Comparison of ENCODE assay signal across 8 mouse cellular contexts in the genomic region with DNA sequence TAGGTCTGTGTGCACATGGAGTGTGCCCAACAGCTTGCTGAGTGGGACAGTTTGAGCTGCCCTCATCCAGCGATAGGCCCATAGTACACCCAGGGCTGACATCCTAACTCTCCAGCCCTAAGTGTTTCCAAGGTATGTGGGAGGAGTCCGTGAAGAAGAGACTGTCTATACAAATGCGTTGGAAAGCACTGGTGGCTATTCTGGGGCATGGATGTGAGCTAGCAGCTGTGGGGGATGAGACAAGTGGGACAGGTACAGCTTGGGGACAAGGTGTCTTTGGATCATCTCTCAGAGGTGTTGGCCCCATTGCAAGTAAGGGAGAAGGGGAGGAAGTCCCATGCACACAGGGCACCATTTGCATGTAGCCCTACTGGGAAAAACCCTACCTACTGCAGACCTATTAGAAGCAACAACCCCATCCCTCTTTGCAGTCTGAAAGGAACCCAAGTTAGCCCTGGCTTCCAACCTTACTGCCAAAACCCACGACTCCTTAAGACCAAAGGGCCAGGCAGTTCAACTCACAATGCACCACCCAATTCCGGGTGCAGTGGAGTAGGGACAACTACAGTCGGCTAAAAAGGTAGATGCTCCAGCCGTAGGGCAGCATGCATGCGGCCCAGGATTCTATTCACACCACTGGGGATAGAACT. TPM values are rescaled to one million over a fixed set of nuclear protein-coding genes. Genes with fewer than 3 reads are reported as not detected.
DNase-seq lines count a peak whose midpoint lies in the region; ATAC-seq and TF ChIP-seq lines count a peak whose summit lies in the region.

No protein-coding gene starts in this region.

- peak overlapping the region; percentile 68 for H3K4me3 ChIP-seq in heart, embryonic 12.5 days
- H3K4me3 ChIP-seq in heart, adult 2 months: no peak overlapping the region
- H3K4me3 ChIP-seq in ES-Bruce4 (ENCODE audit: low read depth, low read length): peak overlapping the region; percentile 68
- peak overlapping the region; percentile 80 for H3K4me3 ChIP-seq in forebrain, postnatal 0 days (ENCODE audit: low read depth, low read length)
- peak overlapping the region; percentile 73 for H3K4me3 ChIP-seq in liver, postnatal 0 days (ENCODE audit: low read depth, low read length)

- peak overlapping the region; percentile 39; the same call in 1 of the 2 replicates for H3K27ac ChIP-seq in heart, embryonic 12.5 days (ENCODE audit: poor library complexity, severe bottlenecking)
- no peak overlapping the region for H3K27ac ChIP-seq in heart, adult 2 months
- peak overlapping the region; percentile 85 for H3K27ac ChIP-seq in ES-Bruce4 (ENCODE audit: insufficient read depth, low read length)
- H3K27ac ChIP-seq in forebrain, postnatal 0 days (ENCODE audit: low read depth, low read length): peak overlapping the region; percentile 100
- H3K27ac ChIP-seq in liver, postnatal 0 days (ENCODE audit: low read depth): no peak overlapping the region

- no peaks in the 10 kb centered on the region for H3K9me3 ChIP-seq in heart, embryonic 12.5 days (replicated peaks)
- H3K9me3 ChIP-seq in ES-Bruce4 (replicated peaks; ENCODE audit: control insufficient read depth, insufficient read depth, low read length, poor library complexity, severe bottlenecking): no peaks in the 10 kb centered on the region
- no peaks in the 10 kb centered on the region for H3K9me3 ChIP-seq in forebrain, postnatal 0 days (ENCODE audit: low read length)
- H3K9me3 ChIP-seq in liver, postnatal 0 days (ENCODE audit: low read length): no peaks in the 10 kb centered on the region

- intact Hi-C loops in heart, adult 2 months (cut with DNase I): loop anchor here (5.0 kb wide), 1 partner anchor 35 kb away; a partner anchor contains a TSS
- intact Hi-C loops in left cerebral cortex, postnatal 25 days (cut with DNase I): no loop called here

- H3K36me3 ChIP-seq in heart, embryonic 12.5 days: peaks cover 64% of the 10 kb centered on the region
- H3K36me3 ChIP-seq in heart, adult 2 months (ENCODE audit: control insufficient read depth, insufficient read depth, low read length): no peaks in the 10 kb centered on the region
- H3K36me3 ChIP-seq in ES-Bruce4 (ENCODE audit: control insufficient read depth, insufficient read depth, low read length, poor library complexity, severe bottlenecking): peaks cover 16% of the 10 kb centered on the region
- peaks cover 36% of the 10 kb centered on the region for H3K36me3 ChIP-seq in forebrain, postnatal 0 days (ENCODE audit: insufficient read depth)
- peaks cover 40% of the 10 kb centered on the region for H3K36me3 ChIP-seq in liver, postnatal 0 days (replicated peaks; ENCODE audit: insufficient read depth, low read length)

- no peak for TF ChIP-seq POLR2A in heart, adult 2 months (IDR thresholded peaks at IDR 0.05; ENCODE audit: insufficient read depth, low read depth, low read length)
- TF ChIP-seq POLR2A in ES-Bruce4 (IDR thresholded peaks at IDR 0.05; ENCODE audit: insufficient read depth, low read length): no peak

- no peak for DNase-seq in heart, adult 2 months
- no peak for DNase-seq in forebrain, postnatal 0 days
- no peak for DNase-seq in liver, postnatal 0 days
- no peak for DNase-seq in left cerebral cortex, postnatal 25 days (ENCODE audit: low spot score in 2 of 2)
- DNase-seq in kidney, postnatal 4 days: no peak
- DNase-seq in frontal cortex, adult 2 months (ENCODE audit: extremely low spot score in 1 of 2, low spot score in 1 of 2): no peak

- ATAC-seq in heart, embryonic 12.5 days (ENCODE audit: insufficient number of reproducible peaks, low FRiP score): no peak
- no peak for ATAC-seq in forebrain, postnatal 0 days
- ATAC-seq in liver, postnatal 0 days: no peak

- peak overlapping the region; percentile 87 for H3K9ac ChIP-seq in heart, embryonic 12.5 days
- no peak overlapping the region for H3K9ac ChIP-seq in heart, adult 2 months (ENCODE audit: low read depth, low read length)
- H3K9ac ChIP-seq in ES-Bruce4 (ENCODE audit: low read depth, poor library complexity, severe bottlenecking): peak overlapping the region; percentile 74
- peak overlapping the region; percentile 97 for H3K9ac ChIP-seq in forebrain, postnatal 0 days
- H3K9ac ChIP-seq in liver, postnatal 0 days (replicated peaks): peak overlapping the region; percentile 71

- no peak for TF ChIP-seq CTCF in heart, adult 2 months (IDR thresholded peaks at IDR 0.05)
- TF ChIP-seq CTCF in ES-Bruce4 (IDR thresholded peaks at IDR 0.05; ENCODE audit: low read depth, low read length): no peak
- TF ChIP-seq CTCF in forebrain, postnatal 0 days (IDR thresholded peaks at IDR 0.05; ENCODE audit: low read depth): 0 out of 2 replicates have a peak, but pooled peaks have one; percentile 12
- TF ChIP-seq CTCF in liver, postnatal 0 days (IDR thresholded peaks at IDR 0.05; ENCODE audit: low read depth): no peak

- H3K4me2 ChIP-seq in heart, embryonic 12.5 days: peak overlapping the region; percentile 81
- peak overlapping the region; percentile 85 for H3K4me2 ChIP-seq in forebrain, postnatal 0 days (ENCODE audit: low read depth)
- H3K4me2 ChIP-seq in liver, postnatal 0 days (ENCODE audit: low read depth, low read length): peak overlapping the region; percentile 95

- peaks cover 36% of the 10 kb centered on the region for H3K4me1 ChIP-seq in heart, embryonic 12.5 days (replicated peaks)
- peaks cover 9% of the 10 kb centered on the region for H3K4me1 ChIP-seq in heart, adult 2 months (ENCODE audit: control insufficient read depth, insufficient read depth, low read length)
- no peaks in the 10 kb centered on the region for H3K4me1 ChIP-seq in ES-Bruce4 (ENCODE audit: control insufficient read depth, insufficient read depth, low read length)
- peaks cover 18% of the 10 kb centered on the region for H3K4me1 ChIP-seq in forebrain, postnatal 0 days (ENCODE audit: insufficient read depth)
- peaks cover 33% of the 10 kb centered on the region for H3K4me1 ChIP-seq in liver, postnatal 0 days (ENCODE audit: insufficient read depth)

- no peaks in the 10 kb centered on the region for H3K27me3 ChIP-seq in heart, embryonic 12.5 days (replicated peaks)
- H3K27me3 ChIP-seq in heart, adult 2 months (ENCODE audit: control insufficient read depth, insufficient read depth, low read length): no peaks in the 10 kb centered on the region
- H3K27me3 ChIP-seq in ES-Bruce4 (ENCODE audit: control insufficient read depth, insufficient read depth, low read length, poor library complexity, severe bottlenecking): no peaks in the 10 kb centered on the region
- H3K27me3 ChIP-seq in forebrain, postnatal 0 days (ENCODE audit: insufficient read depth, low read length): no peaks in the 10 kb centered on the region
- no peaks in the 10 kb centered on the region for H3K27me3 ChIP-seq in liver, postnatal 0 days (ENCODE audit: insufficient read depth, low read length)

- H3K79me2 ChIP-seq in heart, adult 2 months (replicated peaks; ENCODE audit: control insufficient read depth, insufficient read depth, low read length): peaks cover 4% of the 10 kb centered on the region

- 54% methylated on average over 8 of the region's 8 CpGs for WGBS in heart, embryonic 12.5 days
- 48% methylated on average over 8 of the region's 8 CpGs for WGBS in heart, adult 2 months
- WGBS in forebrain, postnatal 0 days: 27% methylated on average over 8 of the region's 8 CpGs
- WGBS in liver, postnatal 0 days (ENCODE audit: insufficient replicate concordance): 45% methylated on average over 8 of the region's 8 CpGs

- TF ChIP-seq EP300 in heart, adult 2 months (IDR thresholded peaks at IDR 0.05; ENCODE audit: insufficient read depth, low read depth, low read length): no peak
- TF ChIP-seq EP300 in ES-Bruce4 (IDR thresholded peaks at IDR 0.05; ENCODE audit: insufficient read depth, low read depth, low read length): no peak
- no peak for TF ChIP-seq EP300 in liver, postnatal 0 days (IDR thresholded peaks at IDR 0.05; ENCODE audit: low read depth)

RNA-seq across cellular contexts. Expression of a gene that starts 1.7 kb away (rescaled TPM):
- 176 and 181 TPM in 2 replicates for polyA plus RNA-seq in heart, embryonic 12.5 days (2016; fragmentation: Nextera tagmentation; extraction: Ambion mirVana)
- 10 to 100 TPM; 86.5 to 95.2 TPM for total RNA-seq in heart, adult 2 months (2021)
- polyA plus RNA-seq in heart, adult 2 months (2012; rRNA removed): 91.4 and 95.1 TPM in 2 replicates
- polyA plus RNA-seq in ES-Bruce4 (2011; ENCODE audit: insufficient read depth, insufficient read length, low read depth, missing spikeins): 81.3 and 84.8 TPM in 2 replicates
- 37.9 and 43.9 TPM in 2 replicates for total RNA-seq in forebrain, postnatal 0 days (2014; rRNA removed)
- 183 and 196 TPM in 2 replicates for polyA plus RNA-seq in forebrain, postnatal 0 days (2015; fragmentation: Nextera tagmentation; extraction: Ambion mirVana)
- 33.4 and 33.5 TPM in 2 replicates for polyA plus RNA-seq in liver, postnatal 0 days (2015; fragmentation: Nextera tagmentation; extraction: Ambion mirVana)
- 100 to 1,000 TPM; 134 to 138 TPM for total RNA-seq in left cerebral cortex, postnatal 25 days (2021)
- polyA plus RNA-seq in frontal cortex, adult 2 months (2012; rRNA removed): 200 and 215 TPM in 2 replicates

RNA-seq across cellular contexts. Expression of a gene that starts 9.0 kb away (rescaled TPM):
- polyA plus RNA-seq in heart, embryonic 12.5 days (2016; fragmentation: Nextera tagmentation; extraction: Ambion mirVana): 951 and 1,026 TPM in 2 replicates
- 1,000 to 10,000 TPM; 1,743 to 1,981 TPM for total RNA-seq in heart, adult 2 months (2021)
- polyA plus RNA-seq in heart, adult 2 months (2012; rRNA removed): 5,192 and 5,251 TPM in 2 replicates
- 199 and 223 TPM in 2 replicates for polyA plus RNA-seq in ES-Bruce4 (2011; ENCODE audit: insufficient read depth, insufficient read length, low read depth, missing spikeins)
- 230 and 424 TPM in 2 replicates for total RNA-seq in forebrain, postnatal 0 days (2014; rRNA removed)
- 688 and 881 TPM in 2 replicates for polyA plus RNA-seq in forebrain, postnatal 0 days (2015; fragmentation: Nextera tagmentation; extraction: Ambion mirVana)
- polyA plus RNA-seq in liver, postnatal 0 days (2015; fragmentation: Nextera tagmentation; extraction: Ambion mirVana): 753 and 771 TPM in 2 replicates
- total RNA-seq in left cerebral cortex, postnatal 25 days (2021): 100 to 1,000 TPM; 482 to 488 TPM
- 1,306 and 1,773 TPM in 2 replicates for polyA plus RNA-seq in frontal cortex, adult 2 months (2012; rRNA removed)

RNA-seq across cellular contexts. Expression of a gene that starts 10.2 kb away (rescaled TPM):
- 6.1 and 6.2 TPM in 2 replicates for polyA plus RNA-seq in heart, embryonic 12.5 days (2016; fragmentation: Nextera tagmentation; extraction: Ambion mirVana)
- total RNA-seq in heart, adult 2 months (2021): 1 to 10 TPM; 7.3 to 7.5 TPM
- 5.8 and 7.9 TPM in 2 replicates for polyA plus RNA-seq in heart, adult 2 months (2012; rRNA removed)
- 25.0 and 28.0 TPM in 2 replicates for polyA plus RNA-seq in ES-Bruce4 (2011; ENCODE audit: insufficient read depth, insufficient read length, low read depth, missing spikeins)
- total RNA-seq in forebrain, postnatal 0 days (2014; rRNA removed): 107 and 120 TPM in 2 replicates
- polyA plus RNA-seq in forebrain, postnatal 0 days (2015; fragmentation: Nextera tagmentation; extraction: Ambion mirVana): 18.3 and 18.4 TPM in 2 replicates
- 0.72 and 0.99 TPM in 2 replicates for polyA plus RNA-seq in liver, postnatal 0 days (2015; fragmentation: Nextera tagmentation; extraction: Ambion mirVana)
- 10 to 100 TPM; 17.7 to 22.2 TPM for total RNA-seq in left cerebral cortex, postnatal 25 days (2021)
- 17.2 and 17.7 TPM in 2 replicates for polyA plus RNA-seq in frontal cortex, adult 2 months (2012; rRNA removed)

RNA-seq across cellular contexts. Expression of a gene that starts 35.8 kb away (rescaled TPM):
- 85.8 and 89.4 TPM in 2 replicates for polyA plus RNA-seq in heart, embryonic 12.5 days (2016; fragmentation: Nextera tagmentation; extraction: Ambion mirVana)
- 10 to 100 TPM; 16.5 to 18.0 TPM for total RNA-seq in heart, adult 2 months (2021)
- polyA plus RNA-seq in heart, adult 2 months (2012; rRNA removed): 20.1 and 25.0 TPM in 2 replicates
- polyA plus RNA-seq in ES-Bruce4 (2011; ENCODE audit: insufficient read depth, insufficient read length, low read depth, missing spikeins): 78.0 and 78.2 TPM in 2 replicates
- total RNA-seq in forebrain, postnatal 0 days (2014; rRNA removed): 69.0 and 91.4 TPM in 2 replicates
- polyA plus RNA-seq in forebrain, postnatal 0 days (2015; fragmentation: Nextera tagmentation; extraction: Ambion mirVana): 34.3 and 36.1 TPM in 2 replicates
- polyA plus RNA-seq in liver, postnatal 0 days (2015; fragmentation: Nextera tagmentation; extraction: Ambion mirVana): 28.2 and 29.5 TPM in 2 replicates
- 10 to 100 TPM; 22.6 to 25.8 TPM for total RNA-seq in left cerebral cortex, postnatal 25 days (2021)
- polyA plus RNA-seq in frontal cortex, adult 2 months (2012; rRNA removed): 33.5 and 34.2 TPM in 2 replicates

RNA-seq across cellular contexts. Expression of a gene that starts 41.4 kb away (rescaled TPM):
- polyA plus RNA-seq in heart, embryonic 12.5 days (2016; fragmentation: Nextera tagmentation; extraction: Ambion mirVana): not detected in 2 replicates
- total RNA-seq in heart, adult 2 months (2021): under 1 TPM; 0.50 to 0.63 TPM
- 2.0 and 2.7 TPM in 2 replicates for polyA plus RNA-seq in heart, adult 2 months (2012; rRNA removed)
- polyA plus RNA-seq in ES-Bruce4 (2011; ENCODE audit: insufficient read depth, insufficient read length, low read depth, missing spikeins): 11.1 and 12.6 TPM in 2 replicates
- 8.3 and 12.9 TPM in 2 replicates for total RNA-seq in forebrain, postnatal 0 days (2014; rRNA removed)
- 4.6 and 7.4 TPM in 2 replicates for polyA plus RNA-seq in forebrain, postnatal 0 days (2015; fragmentation: Nextera tagmentation; extraction: Ambion mirVana)
- polyA plus RNA-seq in liver, postnatal 0 days (2015; fragmentation: Nextera tagmentation; extraction: Ambion mirVana): 0.08 and 0.20 TPM in 2 replicates
- total RNA-seq in left cerebral cortex, postnatal 25 days (2021): 10 to 100 TPM; 22.6 to 24.9 TPM
- polyA plus RNA-seq in frontal cortex, adult 2 months (2012; rRNA removed): 24.9 and 33.3 TPM in 2 replicates

Comparison
In these comparisons a context has a peak if more than half of its experiments do, and no peak if none do; other contexts are left out.
1. H3K27ac ChIP-seq: peak in heart, embryonic 12.5 days (single experiment), ES-Bruce4 (single experiment) and forebrain, postnatal 0 days (single experiment); none in heart, adult 2 months (single experiment) and liver, postnatal 0 days (single experiment).
2. Peak in every context shown above with its lines, with median percentiles within 50 percentile points of each other: H3K4me2 ChIP-seq.